Mouse (Mus musculus): ENCODE data around the gene Dhdh.

DNA sequence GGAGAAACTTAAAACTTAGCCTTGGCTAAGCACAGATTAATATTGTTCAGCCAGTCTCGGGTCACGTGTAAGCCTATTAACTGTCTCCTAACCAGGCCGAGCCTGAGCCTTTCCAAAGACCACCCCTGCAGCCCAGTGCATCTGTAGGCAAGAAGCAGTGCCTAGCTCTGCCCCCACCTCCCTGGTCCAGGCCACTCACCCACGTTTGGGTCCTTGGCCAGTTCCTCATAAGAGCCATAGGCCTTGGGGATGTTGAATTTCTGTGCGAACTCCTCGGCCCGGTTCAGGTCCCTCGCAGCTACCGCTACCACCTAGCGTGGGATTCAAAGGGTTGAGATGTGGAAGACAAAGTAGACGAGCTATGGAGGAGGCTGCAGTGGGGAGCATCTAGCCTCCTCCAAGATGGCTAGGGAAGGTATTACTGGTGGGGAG lies 728 bp downstream of the Dhdh start:
- TF ChIP-seq GATA1 (IDR thresholded peaks at IDR 0.05; ENCODE audit: borderline replicate concordance, low read length) (no peak), FLI1 (IDR thresholded peaks at IDR 0.05; ENCODE audit: low read length) (no peak)
